Mouse (Mus musculus) olfactory bulb, adult 2 months (tissue): ENCODE measurements at regions not wholly inside any gene's neighbourhood (a gene's known extent, or its start where the extent isn't known, plus 50 kb on each side); places are given as distances from the start of the nearest gene placed in this dataset.

Experiments used
- H3K27ac ChIP-seq: fragments of 200-500 bp; 2 replicates; pipeline ENCODE4 v1.5.1; 2012; ENCODE audit warnings: low read depth, low read length; ENCODE audit not compliant: insufficient read depth
- H3K4me1 ChIP-seq: fragments of 200-500 bp; 2 replicates; pipeline ENCODE4 v1.6.1; 2012; ENCODE audit warnings: low read length; ENCODE audit not compliant: control insufficient read depth, insufficient read depth
- H3K4me3 ChIP-seq: fragments of 200-500 bp; 2 replicates; pipeline ENCODE4 v1.5.1; 2012; ENCODE audit warnings: mild to moderate bottlenecking, low read depth, low read length, moderate library complexity; ENCODE audit not compliant: insufficient read depth
- CTCF ChIP-seq: fragments of 200-500 bp; IDR thresholded peaks from 2 replicates; pipeline ENCODE4 v1.5.1; 2012; ENCODE audit warnings: low read depth, mild to moderate bottlenecking, low read length, moderate library complexity; ENCODE audit not compliant: insufficient read depth
- POLR2A ChIP-seq: fragments of 200-500 bp; IDR thresholded peaks from 2 replicates; pipeline ENCODE4 v1.6.1; 2012; ENCODE audit warnings: mild to moderate bottlenecking, low read depth, low read length, moderate library complexity; ENCODE audit not compliant: insufficient read depth
- WGBS: fragments of 180-500 bp; shearing (Covaris S2); methylation state at CpG from one replicate; pipeline ENCODE4 v1.1.7; 2018; 5-methylcytosine and 5-hydroxymethylcytosine counted together

- no peak for TF ChIP-seq CTCF
- TF ChIP-seq POLR2A, result no peak
- no peak overlapping the region for H3K27ac ChIP-seq
- no peaks in the 10 kb centered on the region for H3K4me1 ChIP-seq
- no peak overlapping the region for H3K4me3 ChIP-seq
- WGBS, result 96% methylated on average over 2 of the region's 2 CpGs
These were observed 56.9 kb upstream of the Pik3r1 start for GRCm38 (mm10) chr13:101824962-101825361.

GRCm38 (mm10) chr13:101831872-101832629 lies 64.0 kb upstream of the Pik3r1 start:
- TF ChIP-seq POLR2A (no peak), CTCF (no peak)
- H3K4me1 ChIP-seq, result no peaks in the 10 kb centered on the region
- no peak overlapping the region for H3K27ac ChIP-seq
- 87% methylated on average over 7 of the region's 7 CpGs for WGBS
- no peak overlapping the region for H3K4me3 ChIP-seq

- Histone ChIP-seq H3K4me3 (no peak overlapping the region), H3K4me1 (no peaks in the 10 kb centered on the region), H3K27ac (no peak overlapping the region)
- TF ChIP-seq POLR2A (no peak), CTCF (no peak)
- WGBS, result 81% methylated on average over 4 of the region's 4 CpGs
These were observed 66.5 kb upstream of the Pik3r1 start for GRCm38 (mm10) chr13:101834546-101834945.

- TF ChIP-seq POLR2A (no peak), CTCF (no peak)
- Histone ChIP-seq H3K4me3 (no peak overlapping the region), H3K4me1 (no peaks in the 10 kb centered on the region), H3K27ac (no peak overlapping the region)
- 95% methylated on average over 1 of the region's 1 CpGs for WGBS
These were observed 69.0 kb upstream of the Pik3r1 start for GRCm38 (mm10) chr13:101836992-101837391.

GRCm38 (mm10) chr13:101844461-101845440 lies 76.7 kb upstream of the Pik3r1 start:
- TF ChIP-seq CTCF, result no peak
- TF ChIP-seq POLR2A, result no peak
- Histone ChIP-seq H3K4me1 (no peaks in the 10 kb centered on the region), H3K27ac (no peak overlapping the region), H3K4me3 (no peak overlapping the region)
- WGBS, result 71% methylated on average over 7 of the region's 7 CpGs

GRCm38 (mm10) chr13:101846016-101846415 lies 78.0 kb upstream of the Pik3r1 start:
- H3K4me1 ChIP-seq, result no peaks in the 10 kb centered on the region
- TF ChIP-seq POLR2A (no peak), CTCF (no peak)
- 89% methylated on average over 3 of the region's 3 CpGs for WGBS
- no peak overlapping the region for H3K4me3 ChIP-seq
- no peak overlapping the region for H3K27ac ChIP-seq

- H3K4me1 ChIP-seq, result no peaks in the 10 kb centered on the region
- H3K4me3 ChIP-seq, result no peak overlapping the region
- TF ChIP-seq CTCF (no peak), POLR2A (no peak)
- no peak overlapping the region for H3K27ac ChIP-seq
- WGBS, result 84% methylated on average over 12 of the region's 12 CpGs
These were observed 80.0 kb upstream of the Pik3r1 start for GRCm38 (mm10) chr13:101847879-101848600.

GRCm38 (mm10) chr13:101848601-101849147 lies 80.7 kb upstream of the Pik3r1 start:
- TF ChIP-seq CTCF (no peak), POLR2A (no peak)
- 83% methylated on average over 2 of the region's 2 CpGs for WGBS
- no peaks in the 10 kb centered on the region for H3K4me1 ChIP-seq
- no peak overlapping the region for H3K27ac ChIP-seq
- no peak overlapping the region for H3K4me3 ChIP-seq
